Mouse (Mus musculus): ENCODE measurements at regions not wholly inside any gene's neighbourhood (a gene's known extent, or its start where the extent isn't known, plus 50 kb on each side); places are given as distances from the start of the nearest gene placed in this dataset.

GRCm38 (mm10) chr13:97427537-97427936 is 186.6 kb downstream of the Enc1 start:
- DNase-seq (ENCODE audit: low spot score), result no peak

GRCm38 (mm10) chr13:97425731-97426130 is 184.8 kb downstream of the Enc1 start:
- DNase-seq (ENCODE audit: low spot score), result no peak

GRCm38 (mm10) chr13:97423911-97424310 is 183.0 kb downstream of the Enc1 start:
- no peak for DNase-seq (ENCODE audit: low spot score)

GRCm38 (mm10) chr13:97423298-97423817 is 182.5 kb downstream of the Enc1 start:
- no peak for DNase-seq (ENCODE audit: low spot score)

- DNase-seq (ENCODE audit: low spot score), result no peak
Measured at GRCm38 (mm10) chr13:97422897-97423296, 182.0 kb downstream of the Enc1 start.

- no peak for DNase-seq (ENCODE audit: low spot score)
Measured at GRCm38 (mm10) chr13:97421831-97422230, 180.9 kb downstream of the Enc1 start.

- no peak for DNase-seq (ENCODE audit: low spot score)
Measured at GRCm38 (mm10) chr13:97420773-97421172, 179.9 kb downstream of the Enc1 start.

- DNase-seq (ENCODE audit: low spot score), result no peak
Measured at GRCm38 (mm10) chr13:97419100-97419499, 178.2 kb downstream of the Enc1 start.

GRCm38 (mm10) chr13:97418681-97419080 is 177.8 kb downstream of the Enc1 start:
- no peak for DNase-seq (ENCODE audit: low spot score)

GRCm38 (mm10) chr13:97418081-97418480 is 177.2 kb downstream of the Enc1 start:
- DNase-seq (ENCODE audit: low spot score), result no peak

GRCm38 (mm10) chr13:97415927-97416709 is 175.2 kb downstream of the Enc1 start:
- no peak for DNase-seq (ENCODE audit: low spot score)

- no peak for DNase-seq (ENCODE audit: low spot score)
Measured at GRCm38 (mm10) chr13:97415381-97415780, 174.5 kb downstream of the Enc1 start.

- DNase-seq (ENCODE audit: low spot score), result no peak
Measured at GRCm38 (mm10) chr13:97412151-97412550, 171.2 kb downstream of the Enc1 start.

GRCm38 (mm10) chr13:97410550-97411201 is 169.8 kb downstream of the Enc1 start:
- no peak for DNase-seq (ENCODE audit: low spot score)

- DNase-seq (ENCODE audit: low spot score), result no peak
Measured at GRCm38 (mm10) chr13:97409891-97410525, 169.1 kb downstream of the Enc1 start.

GRCm38 (mm10) chr13:97409291-97409780 is 168.4 kb downstream of the Enc1 start:
- DNase-seq (ENCODE audit: low spot score), result no peak

- no peak for DNase-seq (ENCODE audit: low spot score)
Measured at GRCm38 (mm10) chr13:97408414-97409290, 167.7 kb downstream of the Enc1 start.

- no peak for DNase-seq (ENCODE audit: low spot score)
Measured at GRCm38 (mm10) chr13:97407773-97408172, 166.9 kb downstream of the Enc1 start.

- peak; percentile 45 for DNase-seq (ENCODE audit: low spot score)
Measured at GRCm38 (mm10) chr13:97406678-97407077, 165.8 kb downstream of the Enc1 start.

- DNase-seq (ENCODE audit: low spot score), result no peak
Measured at GRCm38 (mm10) chr13:97402164-97402761, 161.4 kb downstream of the Enc1 start.

GRCm38 (mm10) chr13:97401620-97402019 is 160.7 kb downstream of the Enc1 start:
- no peak for DNase-seq (ENCODE audit: low spot score)
